Mouse (Mus musculus): ENCODE data around the gene Cypt14.
"Not testable (repeated sequence)": the region's sequence is repeated elsewhere in the genome, so short reads cannot be mapped to it uniquely, and the experiment has no call there.

Cypt14 gene

DNA sequence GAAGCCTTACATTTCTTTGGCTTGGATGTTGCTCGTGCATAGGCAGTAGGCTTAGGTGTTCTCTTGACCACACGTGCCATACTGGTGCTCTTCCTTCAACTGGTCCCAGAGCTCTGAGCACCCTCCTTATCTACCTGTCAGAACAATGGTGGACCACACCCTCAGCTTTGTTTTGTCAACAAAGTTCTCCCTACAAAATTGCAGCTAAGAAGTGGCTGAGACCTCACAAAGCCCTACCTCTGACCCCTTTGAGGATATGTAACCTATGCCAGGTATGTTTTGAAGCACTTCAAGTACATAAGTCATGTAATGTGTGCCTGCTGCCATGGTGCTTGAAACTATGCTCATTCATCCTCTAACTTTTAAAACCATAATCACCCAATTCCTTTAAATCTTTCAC is at the start of gene Cypt14:
Gene Cypt14 (minus strand): TSS at position 101 of the 400 bp plus-strand sequence.
- DNase-seq (ENCODE audit: low read depth, low spot score): not testable (repeated sequence)
